Mouse (Mus musculus) urinary bladder, adult 2 months (tissue): ENCODE data around the gene BC049730. TPM values are rescaled to one million over a fixed set of nuclear protein-coding genes. Genes with fewer than 3 reads are reported as not detected.

ENCODE experiments used
- DNase-seq: peaks from one replicate; pipeline ENCODE4 v3.0.0; 2022; ENCODE audit warnings: low spot score
- polyA plus RNA-seq: library from polyadenylated mRNA; depleted of rRNA; stranded (reverse); fragments of >200 nt; gene quantifications from 2 replicates; pipeline ENCODE4 v1.2.3, GENCODE M21; 2012; rRNA removed

BC049730 gene
- polyA plus RNA-seq, 1 experiment, result not detected

GRCm38 (mm10) chr7:24762574-24762973, 53.5 kb downstream of the BC049730 start:
- DNase-seq, result no peak

Other genes starting within 250 kb of the BC049730 start
- 18.8 and 28.9 TPM in 2 replicates for gene Plaur, start 246.8 kb upstream of the BC049730 start, polyA plus RNA-seq
- gene Cadm4, start 227.2 kb upstream of the BC049730 start, polyA plus RNA-seq, result 10.0 and 19.2 TPM in 2 replicates
- 10.0 and 10.7 TPM in 2 replicates for gene Zfp428, start 202.2 kb upstream of the BC049730 start, polyA plus RNA-seq
- gene AC161166.1, start 196.8 kb upstream of the BC049730 start, polyA plus RNA-seq, result not detected in 2 replicates
- 10.8 and 12.4 TPM in 2 replicates for gene Irgq, start 178.6 kb upstream of the BC049730 start, polyA plus RNA-seq
- 0.10 and 0.21 TPM in 2 replicates for gene Pinlyp, start 163.1 kb upstream of the BC049730 start, polyA plus RNA-seq
- 32.5 and 33.5 TPM in 2 replicates for gene Xrcc1, start 163.0 kb upstream of the BC049730 start, polyA plus RNA-seq
- 59.0 and 67.0 TPM in 2 replicates for gene Ethe1, start 121.7 kb upstream of the BC049730 start, polyA plus RNA-seq
- gene Zfp575, start 121.6 kb upstream of the BC049730 start, polyA plus RNA-seq, result 0.44 and 0.83 TPM in 2 replicates
- gene Phldb3, start 98.5 kb upstream of the BC049730 start, polyA plus RNA-seq, result 6.8 and 7.9 TPM in 2 replicates
- 47.0 and 53.2 TPM in 2 replicates for gene Lypd3, start 72.7 kb upstream of the BC049730 start, polyA plus RNA-seq
- gene Tex101, start 32.6 kb upstream of the BC049730 start, polyA plus RNA-seq, result not detected in 2 replicates
- not detected in 2 replicates for gene Gm4763, start 17.7 kb downstream of the BC049730 start, polyA plus RNA-seq
- 0.04 and 0.07 TPM in 2 replicates for gene Cd177, start 51.1 kb downstream of the BC049730 start, polyA plus RNA-seq
- not detected in 2 replicates for gene Ceacam10, start 68.0 kb downstream of the BC049730 start, polyA plus RNA-seq
- gene Gm9844, start 153.0 kb downstream of the BC049730 start, polyA plus RNA-seq, result 10.7 and 12.1 TPM in 2 replicates
- not detected in 2 replicates for gene Lypd4, start 160.7 kb downstream of the BC049730 start, polyA plus RNA-seq
- not detected in 2 replicates for gene Dmrtc2, start 160.8 kb downstream of the BC049730 start, polyA plus RNA-seq
- gene Rps19, start 175.1 kb downstream of the BC049730 start, polyA plus RNA-seq, result 1,077 and 1,084 TPM in 2 replicates
- gene Cd79a, start 188.1 kb downstream of the BC049730 start, polyA plus RNA-seq, result 0.65 and 0.74 TPM in 2 replicates
- 174 and 180 TPM in 2 replicates for gene Arhgef1, start 193.7 kb downstream of the BC049730 start, polyA plus RNA-seq
- not detected in 2 replicates for gene Gm4881, start 235.3 kb downstream of the BC049730 start, polyA plus RNA-seq